Mouse (Mus musculus) kidney, postnatal 10 days (tissue): ENCODE data around the gene Tm4sf1.
A peak's percentile ranks its signal among the peaks of the same experiment; 100 is the strongest.

Source experiments
- DNase-seq: peaks from one replicate; pipeline ENCODE4 v3.0.0; 2021; ENCODE audit warnings: mixed read lengths

The Tm4sf1 gene

DNA sequence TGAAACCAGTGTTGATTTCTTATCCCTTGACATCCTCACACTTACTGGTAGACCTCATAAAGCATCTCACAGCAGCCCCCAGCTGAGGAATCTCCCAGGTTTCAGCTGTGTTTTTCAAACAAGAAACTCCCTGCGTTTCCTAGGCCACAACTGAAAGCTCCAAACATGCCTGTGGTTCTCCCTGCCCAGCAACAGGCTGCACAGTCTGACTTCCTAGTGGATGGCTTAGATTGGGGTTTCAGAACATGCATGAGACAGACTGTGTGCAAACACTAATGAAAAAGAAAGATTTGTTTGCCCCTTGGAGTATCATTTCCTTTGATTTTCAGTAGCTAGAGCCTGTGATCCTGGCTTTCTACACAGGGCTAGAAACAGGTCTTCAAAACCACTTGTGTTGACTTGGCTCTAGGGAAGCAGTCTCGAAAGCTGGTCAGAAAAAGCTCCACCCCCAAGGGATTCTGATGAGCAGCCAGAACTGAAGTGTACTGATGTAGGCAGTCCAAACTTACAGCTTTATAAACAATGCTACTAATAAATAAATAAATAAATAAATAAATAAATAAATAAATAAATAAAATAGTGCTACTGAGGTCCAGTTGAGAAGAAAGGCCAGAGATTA, at the start of gene Tm4sf1:
Gene Tm4sf1 (minus strand): TSS at position 68 of the 619 bp plus-strand sequence.
- no peak for DNase-seq

DNA sequence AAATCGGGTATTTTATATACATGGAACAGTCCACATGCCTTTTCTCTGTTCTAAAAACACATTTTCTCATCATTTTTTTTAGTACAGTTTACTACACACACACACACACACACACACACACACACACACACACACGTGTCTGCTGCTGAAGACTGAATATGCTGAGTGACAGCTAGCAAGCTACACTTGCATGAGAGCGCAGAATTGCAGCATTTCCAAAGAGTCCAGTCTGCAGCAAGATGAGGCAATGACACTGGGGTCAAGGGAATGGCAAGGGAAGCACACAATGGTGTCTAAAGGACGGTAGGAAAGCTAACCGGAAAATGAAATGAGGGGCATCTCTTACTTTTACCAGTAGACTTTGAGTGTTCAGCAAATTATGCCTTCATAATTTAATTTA, 43.0 kb upstream of the Tm4sf1 start:
- DNase-seq = no peak

DNA sequence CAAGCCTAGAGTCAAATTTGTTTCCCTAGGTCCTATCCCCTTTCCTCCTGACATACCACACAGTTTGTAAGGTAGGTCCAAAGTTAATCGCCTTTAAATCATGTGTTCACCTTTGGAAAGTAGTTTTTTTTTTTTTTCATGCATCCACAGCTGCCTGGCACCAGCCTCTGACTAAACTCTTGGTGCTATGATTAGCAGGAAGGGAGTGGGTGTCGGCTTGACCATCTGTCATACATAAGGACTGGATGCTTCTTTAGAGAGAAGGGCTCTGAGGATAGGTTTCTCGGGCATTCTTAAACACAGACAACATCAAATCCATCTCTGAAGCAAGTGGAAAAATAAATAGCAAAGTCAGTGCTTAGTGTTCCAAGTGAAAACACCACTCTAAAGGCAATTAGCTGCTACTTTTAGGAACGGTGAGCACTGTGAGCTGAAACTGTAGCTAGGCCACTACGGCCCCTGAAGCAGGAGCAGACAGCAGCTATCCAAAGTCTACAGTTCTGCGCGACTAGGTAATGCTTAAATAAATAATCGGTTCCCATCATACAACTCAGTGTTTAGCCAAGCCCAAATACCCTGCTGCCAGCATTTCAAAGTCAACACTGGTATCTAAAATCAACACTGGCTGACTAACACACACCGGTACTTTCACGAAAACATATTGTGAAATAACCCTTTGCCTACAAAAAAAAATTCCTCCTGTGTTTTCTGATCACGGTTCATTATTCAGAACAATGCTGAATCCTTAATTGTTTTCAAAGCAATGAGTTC, 42.2 kb upstream of the Tm4sf1 start:
- DNase-seq = no peak

DNA sequence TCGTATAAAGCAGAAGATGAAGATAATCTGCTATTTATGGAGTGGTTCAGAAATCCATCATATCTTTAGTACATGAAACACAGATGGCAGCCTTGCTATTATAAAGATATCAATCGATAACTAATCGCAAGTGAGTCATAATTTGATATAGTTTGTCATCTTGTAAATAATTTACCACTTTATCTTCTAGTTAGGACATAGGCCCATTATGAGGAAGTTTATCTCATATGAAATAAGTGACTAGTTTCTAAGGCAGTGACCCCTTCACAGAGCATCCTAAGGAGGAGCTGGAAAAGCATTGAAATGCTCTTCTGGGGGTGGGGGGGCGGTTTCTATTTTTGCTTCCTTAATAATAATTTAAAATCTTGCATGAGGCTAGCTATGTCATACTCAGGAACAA, 41.2 kb upstream of the Tm4sf1 start:
- DNase-seq = no peak

DNA sequence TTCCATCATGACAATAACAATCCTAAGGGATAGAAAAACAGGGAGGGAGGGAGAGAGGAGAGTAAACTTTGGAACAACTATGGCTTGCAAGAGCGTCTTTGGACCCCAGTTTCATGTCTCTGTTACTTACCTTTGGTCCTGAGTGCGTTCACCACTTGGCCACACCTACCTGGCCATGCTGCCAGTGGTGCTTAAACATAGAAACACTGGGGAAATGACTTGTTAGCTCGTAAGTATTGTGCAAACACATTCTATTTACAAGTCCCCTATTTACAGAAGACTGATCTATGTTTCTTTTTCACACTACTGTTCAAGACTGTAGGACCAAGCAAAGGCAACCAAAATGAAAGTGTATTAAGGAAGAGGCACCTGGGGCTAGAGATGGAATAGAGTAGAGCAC, 39.5 kb upstream of the Tm4sf1 start:
- DNase-seq = no peak

DNA sequence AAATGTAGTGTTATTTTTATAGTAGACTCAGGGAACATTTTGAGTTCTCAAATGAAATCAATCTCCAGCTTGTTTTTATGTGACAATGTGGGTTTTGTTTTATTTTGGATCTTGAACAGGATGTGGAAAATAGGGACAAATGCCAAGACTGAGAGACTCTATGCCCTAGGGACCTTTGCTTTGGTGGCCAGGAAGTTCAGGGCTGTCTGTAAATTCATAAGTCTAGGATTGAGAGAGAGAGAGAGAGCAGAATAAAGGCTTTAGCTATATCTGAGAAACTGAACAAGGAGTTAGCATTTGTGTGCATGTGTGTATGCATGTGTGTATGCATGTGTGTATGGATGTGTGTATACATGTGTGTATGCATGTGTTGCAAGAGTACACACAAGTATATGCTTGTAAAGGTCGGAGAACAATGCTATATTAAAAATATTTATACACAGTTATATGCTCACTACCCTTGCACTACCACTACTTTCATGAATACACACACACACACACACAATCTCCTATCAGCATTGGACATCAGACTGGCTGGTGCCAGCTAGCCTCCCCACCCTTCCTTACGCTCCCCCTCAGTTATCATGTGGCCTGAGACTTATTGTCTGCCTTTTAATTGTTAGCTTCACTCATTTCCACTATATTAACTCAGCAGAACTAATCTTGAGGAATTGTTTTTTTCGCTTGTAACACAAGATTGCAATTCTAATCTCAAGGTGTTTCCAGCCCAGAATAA, 33.5 kb upstream of the Tm4sf1 start:
- peak; percentile 56 for DNase-seq

DNA sequence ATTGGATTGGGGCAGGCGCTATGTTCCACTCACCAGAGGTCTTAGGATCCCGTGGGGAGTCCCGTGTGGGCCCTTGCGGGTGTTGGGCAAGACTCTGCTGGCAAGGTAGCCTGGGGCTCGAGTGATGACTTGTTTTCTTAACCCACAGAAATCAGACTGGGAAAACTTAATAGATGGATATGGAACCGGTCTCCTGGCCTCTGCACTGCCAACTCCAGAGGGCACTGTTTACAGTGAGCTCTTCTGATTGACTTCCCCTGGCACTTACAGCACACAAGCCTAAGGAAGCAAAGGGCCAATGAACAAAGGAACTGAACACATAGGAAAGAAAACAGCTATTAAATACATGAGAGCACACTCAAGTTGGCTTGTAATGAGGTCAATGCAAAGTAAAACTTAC, 26.2 kb upstream of the Tm4sf1 start:
- no peak for DNase-seq

DNA sequence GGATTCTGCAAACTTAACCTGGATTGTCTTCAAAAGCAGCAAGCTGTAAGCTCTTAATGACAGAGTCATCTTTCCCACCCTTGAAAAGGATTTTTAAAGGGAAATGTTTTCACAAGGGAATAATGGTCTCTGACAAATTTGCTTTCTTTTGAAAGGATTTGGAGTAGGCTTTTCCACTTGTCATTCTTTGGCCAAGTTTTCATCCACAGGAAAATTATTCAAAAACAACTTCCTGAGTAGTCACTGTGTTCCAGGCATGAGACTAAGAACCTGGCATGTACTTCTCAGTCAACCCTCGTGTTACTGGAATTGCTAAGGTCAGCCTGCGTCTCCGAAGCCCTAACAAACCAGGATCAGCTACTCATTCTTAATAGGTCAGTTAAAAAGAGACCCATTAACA, 5.3 kb upstream of the Tm4sf1 start:
- DNase-seq = no peak

DNA sequence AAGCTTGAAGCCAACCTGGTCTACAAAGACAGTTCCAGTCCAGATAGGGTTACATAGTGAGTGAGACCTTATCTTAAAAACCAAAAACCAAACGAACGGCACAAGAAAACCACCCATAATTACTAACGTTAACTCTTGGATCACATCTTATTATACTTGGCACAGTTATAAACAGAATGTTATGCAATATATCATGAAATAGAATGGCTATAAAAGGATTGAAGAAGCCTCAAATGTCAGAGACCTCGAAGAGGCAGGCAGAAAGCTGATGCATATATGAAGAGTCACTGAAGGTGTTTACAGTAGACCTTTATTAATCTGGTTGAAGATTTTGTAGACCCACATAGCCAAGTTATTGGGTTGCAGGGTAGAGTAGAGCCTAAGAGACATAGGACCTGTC, 3.8 kb upstream of the Tm4sf1 start:
- no peak for DNase-seq

DNA sequence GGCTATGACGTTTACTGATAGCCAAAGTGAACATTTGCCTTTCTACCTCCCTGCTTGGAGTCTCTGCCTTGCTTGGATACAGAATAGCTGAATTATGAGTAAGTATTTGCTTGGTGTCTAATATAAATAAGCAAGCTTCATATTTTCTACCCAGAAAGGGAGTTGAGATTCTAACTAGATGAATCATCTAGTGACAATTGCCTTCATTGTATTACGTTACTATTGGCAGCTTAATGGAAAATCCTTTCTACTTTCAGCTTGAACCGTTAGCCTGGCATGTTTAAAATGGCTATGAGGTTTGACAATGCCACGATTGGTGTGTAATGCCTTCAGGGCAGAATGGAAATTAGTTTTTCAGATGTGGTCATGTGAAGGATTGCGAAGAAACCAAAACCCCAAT, 2.7 kb upstream of the Tm4sf1 start:
- no peak for DNase-seq

DNA sequence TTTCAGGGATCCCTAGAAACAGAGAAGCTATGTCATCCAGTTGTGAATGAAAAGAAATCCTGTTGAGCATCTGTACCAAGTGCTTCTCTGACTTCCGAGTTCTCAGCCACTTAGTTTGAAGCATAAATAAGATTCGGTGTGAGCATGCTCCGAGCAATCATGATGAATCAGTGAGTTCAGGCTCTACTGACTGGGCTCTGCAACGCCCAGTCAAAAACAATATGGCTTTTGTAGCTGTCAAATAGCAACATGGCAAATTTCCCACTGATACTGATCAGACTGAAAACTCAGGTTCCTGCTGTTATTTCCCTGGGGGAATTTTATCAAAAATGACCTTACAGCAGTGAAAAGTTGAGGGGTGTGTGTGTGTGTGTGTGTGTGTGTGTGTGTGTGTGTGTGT, 2.3 kb upstream of the Tm4sf1 start:
- no peak for DNase-seq

DNA sequence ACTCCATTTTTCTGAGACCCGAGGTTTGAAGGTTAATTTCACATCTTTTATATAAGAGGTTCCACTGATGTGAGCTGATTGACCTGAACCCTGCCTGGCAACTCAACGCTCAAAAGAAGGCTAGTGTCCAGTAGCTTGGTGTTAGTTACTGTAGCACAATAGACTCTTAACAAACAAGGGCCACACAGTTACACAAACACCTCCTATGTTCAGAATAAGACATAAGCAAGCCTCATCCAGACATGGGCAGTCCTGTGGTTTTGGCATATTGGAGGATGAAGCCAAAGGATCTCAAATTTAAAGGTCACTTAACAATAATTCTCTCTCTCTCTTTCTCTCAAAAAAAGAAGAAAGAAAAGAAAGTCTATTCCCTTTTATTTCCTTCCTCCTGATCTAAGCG, 1.7 kb upstream of the Tm4sf1 start:
- no peak for DNase-seq

DNA sequence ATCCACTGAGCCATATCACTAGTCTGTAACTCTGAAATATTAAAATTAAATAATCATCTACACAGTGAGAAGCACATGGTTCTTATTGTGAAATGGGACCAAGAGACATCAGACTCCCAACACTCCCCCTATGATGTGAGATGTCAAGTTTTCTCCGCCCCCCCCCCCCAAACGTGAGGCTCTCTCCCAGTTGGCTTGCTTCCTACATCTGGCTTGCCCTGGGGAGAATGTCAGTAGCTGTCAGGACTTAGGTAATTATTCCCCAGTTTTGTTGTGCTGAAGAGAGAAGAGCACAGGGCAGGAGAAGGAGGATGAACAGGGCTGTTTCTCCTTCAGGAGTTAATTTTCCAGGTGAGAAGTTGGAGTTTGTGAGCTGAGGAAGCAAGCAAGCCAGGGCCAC, 1.1 kb upstream of the Tm4sf1 start:
- no peak for DNase-seq

DNA sequence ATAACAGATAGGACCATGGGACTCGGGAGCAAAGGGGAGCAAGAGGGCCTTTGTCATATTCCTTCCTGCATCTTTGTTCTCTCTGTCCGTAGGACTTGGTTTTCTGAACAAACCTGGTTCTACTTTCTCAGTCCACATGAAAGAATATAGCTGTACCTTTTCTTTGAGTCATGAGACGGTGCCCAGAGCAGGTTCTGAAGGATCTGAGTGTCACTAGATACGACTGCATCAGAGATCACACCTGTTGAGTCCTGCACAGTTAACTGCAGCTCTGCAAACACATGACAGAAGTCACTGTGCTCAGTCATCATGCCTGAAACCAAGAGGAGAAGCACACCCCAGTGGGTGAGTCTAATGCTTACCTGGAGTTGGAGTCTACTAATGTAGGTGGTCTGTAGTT, 422 bp downstream of the Tm4sf1 start:
- no peak for DNase-seq

DNA sequence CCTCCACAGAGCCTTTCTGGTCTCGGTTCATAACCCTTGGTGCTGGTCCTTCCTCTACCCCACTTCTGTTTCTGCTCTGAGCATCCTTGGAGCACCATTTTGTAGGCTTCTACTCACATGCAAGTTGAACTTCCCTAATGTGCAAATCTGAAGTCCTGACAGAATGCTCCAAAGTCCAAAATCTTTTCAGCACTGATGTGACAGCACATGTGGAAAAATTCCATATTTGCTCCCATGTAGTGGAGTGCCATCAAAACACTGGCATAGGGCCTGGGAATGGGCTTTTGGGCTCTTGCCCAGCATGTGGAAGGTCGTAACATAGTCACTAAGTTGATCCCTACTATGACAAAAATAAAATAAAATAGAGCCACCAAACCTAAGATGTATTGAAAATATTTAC, 3.8 kb downstream of the Tm4sf1 start:
- no peak for DNase-seq

DNA sequence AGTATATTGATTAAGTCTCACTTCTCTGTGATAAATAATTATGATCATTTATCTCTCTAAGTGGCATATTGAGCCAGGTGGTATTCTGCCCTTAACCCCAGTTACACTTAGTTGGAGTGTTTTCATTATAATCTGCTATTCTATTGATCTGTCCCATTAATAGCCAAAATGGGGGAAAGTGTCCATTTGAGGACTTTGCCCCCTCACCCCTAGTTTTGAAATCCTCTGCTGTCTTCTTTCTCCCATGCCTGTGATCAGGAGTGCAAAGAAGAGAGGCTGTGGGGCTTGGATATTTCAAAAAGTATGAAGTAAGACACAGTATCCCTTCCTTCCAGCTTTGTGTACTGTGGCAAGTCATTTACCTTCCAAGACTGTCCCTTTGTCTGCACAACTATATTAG, 5.2 kb downstream of the Tm4sf1 start:
- no peak for DNase-seq

DNA sequence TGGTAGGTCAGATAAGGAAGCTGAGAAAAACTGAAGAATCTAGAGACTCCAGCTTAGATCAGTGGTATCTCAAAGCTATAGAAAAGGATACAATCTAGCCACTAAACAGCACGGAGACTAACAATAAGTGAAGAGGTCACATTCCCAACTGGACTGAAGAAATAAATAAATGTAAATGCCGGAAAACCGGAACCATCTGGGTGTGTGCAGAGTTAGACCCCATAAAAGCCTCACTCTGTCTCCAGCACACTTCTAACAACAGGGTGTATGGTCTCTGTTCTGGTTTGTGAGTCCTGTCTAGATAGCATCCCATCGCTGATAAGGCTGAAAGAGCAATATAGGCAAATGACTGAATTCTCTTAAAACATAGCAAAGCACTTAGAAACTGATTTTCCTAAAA, 6.2 kb downstream of the Tm4sf1 start:
- DNase-seq = no peak

DNA sequence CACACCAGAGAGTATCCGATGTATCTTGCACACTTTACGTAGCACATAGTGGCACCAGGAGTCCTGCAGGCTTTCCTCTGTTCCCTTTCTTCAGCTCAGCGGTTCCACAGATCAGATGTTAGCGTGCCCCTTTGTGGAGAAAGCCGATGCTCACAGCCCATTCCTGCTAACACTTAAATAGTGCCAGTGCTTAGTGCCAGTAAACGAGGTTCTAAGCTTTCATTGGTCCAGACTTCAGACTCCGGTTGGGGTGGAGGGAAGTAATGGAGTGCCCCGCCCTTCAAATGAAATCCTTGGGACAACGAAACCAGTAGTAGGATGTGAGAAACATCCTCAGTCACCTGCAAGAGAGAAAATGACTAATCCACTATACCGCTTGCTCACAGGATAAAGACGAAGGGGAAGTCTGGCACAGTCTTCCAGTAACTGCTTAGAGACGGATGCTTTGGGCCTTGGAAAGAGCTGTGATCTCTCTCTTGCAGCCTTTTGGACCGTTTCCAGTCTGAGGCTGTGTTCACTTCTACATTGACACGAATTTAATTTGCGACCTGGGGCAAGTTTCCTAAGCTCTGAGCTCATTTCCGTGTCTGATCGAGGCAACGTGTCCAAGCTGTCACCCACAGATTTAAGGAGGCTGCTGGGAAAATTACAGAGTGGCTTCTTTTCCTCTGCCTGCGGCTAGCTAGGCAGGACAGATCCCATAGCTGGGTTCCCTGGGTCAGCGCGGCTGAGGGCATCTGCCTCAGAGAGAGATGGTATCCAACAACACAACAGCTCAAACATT, 6.9 kb downstream of the Tm4sf1 start:
- peak; percentile 80 for DNase-seq

DNA sequence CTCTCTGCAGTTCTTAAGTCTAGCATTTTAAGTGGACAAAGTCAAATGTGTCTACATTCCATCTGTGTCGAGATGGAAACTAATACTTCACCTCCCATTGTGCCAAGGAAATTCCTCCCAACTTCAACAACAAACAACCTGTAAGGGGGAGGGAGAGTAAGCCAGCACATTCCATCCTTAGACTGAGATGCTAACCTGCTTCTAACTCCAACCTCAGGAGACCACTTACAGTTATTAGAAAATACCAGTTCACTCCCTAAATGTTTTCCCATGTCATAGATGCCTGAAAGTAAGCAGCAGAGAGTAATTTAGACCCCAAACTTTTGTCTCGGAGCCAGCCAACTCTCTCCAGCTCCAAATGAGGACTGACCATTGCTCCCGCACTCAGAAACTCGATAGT, 7.9 kb downstream of the Tm4sf1 start:
- DNase-seq = no peak

DNA sequence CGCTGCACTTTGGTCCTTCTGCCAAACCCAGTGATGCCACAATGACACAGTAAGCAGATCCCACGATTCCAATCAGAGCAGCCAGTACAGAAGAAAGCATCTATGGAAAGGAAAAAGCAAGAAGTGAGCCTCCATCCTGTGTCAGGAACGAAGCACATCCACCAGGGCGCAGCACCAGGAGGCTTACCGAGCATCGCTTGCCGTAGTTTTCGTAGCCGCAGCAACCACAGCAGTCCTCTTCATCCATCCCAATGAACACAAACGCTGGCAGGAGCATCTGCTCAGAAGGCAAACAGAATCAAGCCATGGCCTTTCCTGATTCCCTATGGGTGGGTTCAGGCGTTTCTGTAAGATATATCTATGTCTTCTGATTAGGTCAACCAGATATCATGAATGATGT, 9.0 kb downstream of the Tm4sf1 start:
- DNase-seq = peak; percentile 59

DNA sequence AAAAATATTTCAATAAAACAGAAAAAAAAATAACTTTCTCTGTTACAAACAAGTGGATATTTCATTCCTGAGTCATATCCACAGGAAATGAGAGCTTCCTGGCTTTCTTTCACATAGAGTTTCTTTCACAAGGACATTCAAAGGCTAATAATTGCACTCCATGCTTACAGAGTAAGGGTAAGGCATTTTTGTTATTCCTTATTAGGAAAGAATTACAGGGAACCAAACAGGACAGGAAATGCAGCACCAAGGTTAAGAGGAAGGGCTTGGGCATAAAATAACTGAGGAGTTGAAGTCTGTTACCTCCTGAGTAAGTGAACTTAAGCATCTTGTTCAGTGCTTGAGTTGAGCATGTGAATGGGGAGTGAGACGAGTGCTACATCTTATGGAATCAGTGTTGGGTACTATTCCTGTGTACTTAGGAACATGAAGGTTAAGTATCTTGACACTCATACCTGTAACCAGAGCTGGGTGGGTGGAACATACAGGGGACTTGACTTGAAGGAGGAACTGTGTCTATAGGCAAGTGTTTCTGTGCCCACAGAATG, 12.8 kb downstream of the Tm4sf1 start:
- DNase-seq = no peak

DNA sequence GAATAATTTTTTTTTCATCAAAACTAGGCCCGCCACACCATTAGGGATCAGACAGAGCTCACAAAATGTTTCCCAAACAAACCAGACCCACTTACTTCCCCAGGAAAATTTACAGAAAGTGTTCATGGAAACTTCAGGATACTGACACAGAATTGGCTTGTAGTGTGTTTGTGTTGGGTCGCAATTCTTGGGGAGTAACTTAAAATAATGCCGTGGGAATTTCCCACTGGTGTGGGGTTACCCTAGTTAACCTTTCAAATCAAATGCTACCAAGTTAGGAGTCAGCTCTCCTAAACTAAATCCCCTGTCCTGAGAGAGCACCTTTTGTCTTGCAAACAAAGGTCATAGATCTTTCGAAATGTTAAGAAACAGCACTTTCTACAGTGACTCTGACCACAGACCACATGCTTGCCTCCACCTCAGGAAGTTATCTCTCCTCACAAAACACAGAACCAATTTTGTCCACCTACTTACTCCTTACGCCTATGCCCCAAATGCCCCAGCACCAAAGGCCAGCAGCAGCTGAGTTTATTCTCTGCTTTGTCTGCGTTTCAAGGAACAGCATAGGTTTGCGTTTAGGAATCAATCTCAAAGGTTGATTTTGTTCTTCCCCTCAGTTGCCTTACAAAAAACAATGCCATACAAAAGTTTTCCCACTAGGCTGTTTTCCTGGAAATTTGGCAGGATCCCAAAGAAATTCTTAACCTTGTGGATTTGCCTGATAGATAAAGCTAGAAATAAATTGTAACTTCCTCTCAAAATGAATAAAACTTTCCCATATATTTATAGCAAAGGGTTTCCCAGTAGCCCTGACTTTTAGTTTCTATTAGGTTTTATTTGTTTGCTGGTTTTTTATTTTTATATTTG, 13.7 kb downstream of the Tm4sf1 start:
- DNase-seq = no peak
